Comparison of ENCODE assay signal across 16 mouse cellular contexts in genomic region chr7:49741923-49742322, GRCm38 (mm10). TPM values are rescaled to one million over a fixed set of nuclear protein-coding genes. Genes with fewer than 3 reads are reported as not detected.
DNase-seq lines count a peak whose midpoint lies in the region; ATAC-seq lines count a peak whose summit lies in the region.
"Had no signal": no experiment of that assay in that cellular context is flagged by ENCODE, and none has a peak within 500 bp of the region (broad histone marks: within the 10 kb centered on the region; RNA-seq: fewer than 3 reads in every experiment).

No protein-coding gene starts in this region.

- H3K27ac ChIP-seq in forebrain, embryonic 10.5 days: 0 out of 2 replicates have a peak overlapping the region, but pooled peaks have one; percentile 16
- no peak overlapping the region for H3K27ac ChIP-seq in forebrain, embryonic 16.5 days (ENCODE audit: low read length)
- H3K27ac ChIP-seq in lung, embryonic 16.5 days (ENCODE audit: low read length): 0 out of 2 replicates have a peak overlapping the region, but pooled peaks have one; percentile 16
- H3K27ac ChIP-seq in hindbrain, embryonic 12.5 days: no peak overlapping the region
- H3K27ac ChIP-seq in neural tube, embryonic 14.5 days (ENCODE audit: low read depth, low read length): no peak overlapping the region
- H3K27ac ChIP-seq: kidney, postnatal 0 days had no signal

- ATAC-seq in forebrain, embryonic 16.5 days: no peak
- no peak for ATAC-seq in lung, embryonic 16.5 days (ENCODE audit: low read depth)
- ATAC-seq in hindbrain, embryonic 12.5 days (ENCODE audit: low FRiP score): peak; percentile 90
- peak; percentile 81; the same call in 1 of the 2 replicates for ATAC-seq in neural tube, embryonic 14.5 days (ENCODE audit: low read depth)

- H3K36me3 ChIP-seq in forebrain, embryonic 10.5 days (replicated peaks): no peaks in the 10 kb centered on the region
- H3K36me3 ChIP-seq in forebrain, embryonic 16.5 days (ENCODE audit: control insufficient read depth, insufficient read depth): no peaks in the 10 kb centered on the region
- no peaks in the 10 kb centered on the region for H3K36me3 ChIP-seq in lung, embryonic 16.5 days (ENCODE audit: control insufficient read depth, insufficient read depth, low read length)
- H3K36me3 ChIP-seq in hindbrain, embryonic 12.5 days: no peaks in the 10 kb centered on the region
- H3K36me3 ChIP-seq in neural tube, embryonic 14.5 days (ENCODE audit: control insufficient read depth, insufficient read depth, low read length): no peaks in the 10 kb centered on the region
- H3K36me3 ChIP-seq: heart, embryonic 12.5 days had no signal

- 7% methylated on average over 10 of the region's 10 CpGs for WGBS in forebrain, embryonic 10.5 days
- WGBS in forebrain, embryonic 16.5 days: 6% methylated on average over 10 of the region's 10 CpGs
- 55% methylated on average over 10 of the region's 10 CpGs for WGBS in lung, embryonic 16.5 days
- 13% methylated on average over 10 of the region's 10 CpGs for WGBS in hindbrain, embryonic 12.5 days
- WGBS in neural tube, embryonic 14.5 days: 8% methylated on average over 10 of the region's 10 CpGs

- no peak overlapping the region for H3K9ac ChIP-seq in forebrain, embryonic 16.5 days (replicated peaks; ENCODE audit: low read depth, low read length)
- H3K9ac ChIP-seq in lung, embryonic 16.5 days (ENCODE audit: low read length): no peak overlapping the region
- no peak overlapping the region for H3K9ac ChIP-seq in hindbrain, embryonic 12.5 days
- H3K9ac ChIP-seq in neural tube, embryonic 14.5 days (replicated peaks; ENCODE audit: low read depth, low read length): no peak overlapping the region
- H3K9ac ChIP-seq: heart, embryonic 12.5 days had no signal

- no peak for DNase-seq in forebrain, embryonic 10.5 days (ENCODE audit: extremely low spot score, low spot score)
- no peak for DNase-seq in lung, postnatal 4 days
- no peak for DNase-seq in gastrocnemius, postnatal 25 days
- no peak for DNase-seq in heart, adult 18-20 months
- DNase-seq: adrenal gland, adult 2 months; cerebellum, adult 8-10 months; gastrocnemius, postnatal 36 days; right cerebral cortex, postnatal 4 days; thymus, postnatal 25 days had no signal

- no peak overlapping the region for H3K4me2 ChIP-seq in forebrain, embryonic 16.5 days (ENCODE audit: low read length)
- no peak overlapping the region for H3K4me2 ChIP-seq in lung, embryonic 16.5 days (ENCODE audit: low read depth, low read length)
- no peak overlapping the region for H3K4me2 ChIP-seq in hindbrain, embryonic 12.5 days (replicated peaks)
- H3K4me2 ChIP-seq in neural tube, embryonic 14.5 days (ENCODE audit: low read depth, low read length): no peak overlapping the region
- H3K4me2 ChIP-seq: heart, embryonic 12.5 days; liver, embryonic 11.5 days had no signal

- H3K27me3 ChIP-seq in forebrain, embryonic 10.5 days (ENCODE audit: poor library complexity, severe bottlenecking): peaks cover 98% of the 10 kb centered on the region
- peaks cover 43% of the 10 kb centered on the region for H3K27me3 ChIP-seq in forebrain, embryonic 16.5 days (replicated peaks; ENCODE audit: control insufficient read depth, insufficient read depth, low read length)
- H3K27me3 ChIP-seq in lung, embryonic 16.5 days (ENCODE audit: control insufficient read depth, insufficient read depth, low read depth, low read length): no peaks in the 10 kb centered on the region
- peaks cover 78% of the 10 kb centered on the region for H3K27me3 ChIP-seq in hindbrain, embryonic 12.5 days
- H3K27me3 ChIP-seq in neural tube, embryonic 14.5 days (ENCODE audit: control insufficient read depth, insufficient read depth, low read length): peaks cover 11% of the 10 kb centered on the region

- H3K9me3 ChIP-seq in forebrain, embryonic 10.5 days: no peaks in the 10 kb centered on the region; the same call in 1 of the 2 replicates
- H3K9me3 ChIP-seq in forebrain, embryonic 16.5 days (ENCODE audit: control insufficient read depth, low read length): no peaks in the 10 kb centered on the region
- H3K9me3 ChIP-seq in lung, embryonic 16.5 days (ENCODE audit: control insufficient read depth, low read length): no peaks in the 10 kb centered on the region
- no peaks in the 10 kb centered on the region for H3K9me3 ChIP-seq in hindbrain, embryonic 12.5 days (replicated peaks)
- H3K9me3 ChIP-seq in neural tube, embryonic 14.5 days (ENCODE audit: control insufficient read depth, low read length): no peaks in the 10 kb centered on the region
- H3K9me3 ChIP-seq: heart, embryonic 12.5 days had no signal

- H3K4me3 ChIP-seq in forebrain, embryonic 10.5 days: no peak overlapping the region
- no peak overlapping the region for H3K4me3 ChIP-seq in forebrain, embryonic 16.5 days (replicated peaks; ENCODE audit: low read length)
- H3K4me3 ChIP-seq in lung, embryonic 16.5 days (ENCODE audit: low read length): no peak overlapping the region
- no peak overlapping the region for H3K4me3 ChIP-seq in hindbrain, embryonic 12.5 days
- H3K4me3 ChIP-seq in neural tube, embryonic 14.5 days (ENCODE audit: low read depth, low read length): no peak overlapping the region
- H3K4me3 ChIP-seq: heart, embryonic 12.5 days had no signal

- H3K4me1 ChIP-seq in forebrain, embryonic 10.5 days: peaks cover 37% of the 10 kb centered on the region
- H3K4me1 ChIP-seq in forebrain, embryonic 16.5 days (replicated peaks; ENCODE audit: control insufficient read depth, insufficient read depth, low read length): peaks cover 10% of the 10 kb centered on the region; the same call in 1 of the 2 replicates
- H3K4me1 ChIP-seq in lung, embryonic 16.5 days (replicated peaks; ENCODE audit: control insufficient read depth, insufficient read depth, low read length): no peaks in the 10 kb centered on the region
- peaks cover 28% of the 10 kb centered on the region for H3K4me1 ChIP-seq in hindbrain, embryonic 12.5 days
- peaks cover 4% of the 10 kb centered on the region; the same call in 1 of the 2 replicates for H3K4me1 ChIP-seq in neural tube, embryonic 14.5 days (ENCODE audit: control insufficient read depth, insufficient read depth, low read length)

RNA-seq across cellular contexts. Expression of gene Htatip2, which starts 17.0 kb away (rescaled TPM):
- 2.8 and 4.2 TPM in 2 replicates for polyA plus RNA-seq in forebrain, embryonic 10.5 days (2016; fragmentation: Nextera tagmentation; extraction: Ambion mirVana)
- polyA plus RNA-seq in forebrain, embryonic 16.5 days (2015; fragmentation: Nextera tagmentation; extraction: Ambion mirVana): 2.5 and 2.8 TPM in 2 replicates
- polyA plus RNA-seq in lung, embryonic 16.5 days (2015; fragmentation: Nextera tagmentation; extraction: Ambion mirVana): 16.5 and 18.4 TPM in 2 replicates
- 4.4 and 5.0 TPM in 2 replicates for polyA plus RNA-seq in hindbrain, embryonic 12.5 days (2016; fragmentation: Nextera tagmentation; extraction: Ambion mirVana)
- polyA plus RNA-seq in neural tube, embryonic 14.5 days (2014; fragmentation: Nextera tagmentation; extraction: Ambion mirVana): 2.7 and 3.8 TPM in 2 replicates
- 1 to 10 TPM; 2.2 to 4.3 TPM for total RNA-seq in gastrocnemius, postnatal 25 days (2021)
- total RNA-seq in heart, adult 18-20 months (2021): 10 to 100 TPM; 24.7 to 25.1 TPM

RNA-seq across cellular contexts. Expression of gene Prmt3, which starts 36.2 kb away (rescaled TPM):
- polyA plus RNA-seq in forebrain, embryonic 10.5 days (2016; fragmentation: Nextera tagmentation; extraction: Ambion mirVana): 70.2 TPM in 2 replicates
- polyA plus RNA-seq in forebrain, embryonic 16.5 days (2015; fragmentation: Nextera tagmentation; extraction: Ambion mirVana): 54.5 and 56.0 TPM in 2 replicates
- 40.5 and 43.8 TPM in 2 replicates for polyA plus RNA-seq in lung, embryonic 16.5 days (2015; fragmentation: Nextera tagmentation; extraction: Ambion mirVana)
- 53.1 and 56.2 TPM in 2 replicates for polyA plus RNA-seq in hindbrain, embryonic 12.5 days (2016; fragmentation: Nextera tagmentation; extraction: Ambion mirVana)
- polyA plus RNA-seq in neural tube, embryonic 14.5 days (2014; fragmentation: Nextera tagmentation; extraction: Ambion mirVana): 53.2 and 56.3 TPM in 2 replicates
- 10 to 100 TPM; 10.5 to 12.2 TPM for total RNA-seq in gastrocnemius, postnatal 25 days (2021)
- total RNA-seq in heart, adult 18-20 months (2021): 10 to 100 TPM; 15.3 to 16.0 TPM

Comparison
In these comparisons a context has a peak if more than half of its experiments do, and no peak if none do; other contexts are left out.
1. H3K27ac ChIP-seq: peak in forebrain, embryonic 10.5 days (single experiment) and lung, embryonic 16.5 days (single experiment); none in forebrain, embryonic 16.5 days (single experiment), hindbrain, embryonic 12.5 days (single experiment) and neural tube, embryonic 14.5 days (single experiment).
2. ATAC-seq: peak in hindbrain, embryonic 12.5 days (single experiment) and neural tube, embryonic 14.5 days (single experiment); none in forebrain, embryonic 16.5 days (single experiment) and lung, embryonic 16.5 days (single experiment).